ENCODE assay signal across 8 mouse cellular contexts in the genomic region with DNA sequence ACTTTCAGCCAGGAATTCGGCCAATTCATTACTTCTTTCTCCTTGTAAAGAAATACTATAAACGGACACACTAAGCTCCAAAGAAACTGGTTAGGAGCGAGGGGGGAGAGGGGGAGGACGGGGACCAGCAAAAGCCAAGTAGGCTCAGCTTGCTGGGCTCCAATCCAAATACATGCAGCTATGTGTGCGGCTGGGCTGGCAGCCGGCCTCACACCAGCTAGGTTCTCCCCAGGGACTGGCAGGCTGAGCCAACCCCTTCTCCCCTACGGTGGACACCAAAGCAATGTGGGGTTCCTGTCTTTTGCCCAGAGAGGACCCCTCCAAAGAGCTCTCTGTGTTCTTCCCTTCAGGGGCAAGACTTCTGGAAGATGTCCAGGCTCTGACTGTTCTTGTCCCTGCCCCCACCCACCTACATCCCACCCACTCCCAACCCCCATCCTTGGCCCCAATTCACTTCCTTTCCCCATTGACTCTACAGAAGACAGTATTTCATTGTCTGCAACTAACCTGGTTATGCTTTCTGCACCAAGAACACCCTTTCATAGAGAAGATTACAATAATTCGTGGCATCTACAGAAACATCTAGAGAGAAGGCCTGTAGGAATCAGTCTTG.
DNase-seq lines count a peak whose midpoint lies in the region; ATAC-seq and TF ChIP-seq lines count a peak whose summit lies in the region.
"Had no signal": no experiment of that assay in that cellular context is flagged by ENCODE, and none has a peak within 500 bp of the region (broad histone marks: within the 10 kb centered on the region; RNA-seq: fewer than 3 reads in every experiment).

No protein-coding gene starts in this region.

- peak overlapping the region; percentile 7; the same call in 1 of the 2 replicates for H3K4me3 ChIP-seq in gastrocnemius, adult 2 months
- no peak overlapping the region for H3K4me3 ChIP-seq in hindbrain, embryonic 15.5 days
- H3K4me3 ChIP-seq: liver, embryonic 13.5 days had no signal

- intact Hi-C loops in gastrocnemius, adult 2 months (cut with DNase I) = no loop called here
- intact Hi-C loops in left cerebral cortex, postnatal 4 days (cut with DNase I) = no loop called here

- peak overlapping the region; percentile 1; the same call in 1 of the 2 replicates for H3K27ac ChIP-seq in gastrocnemius, adult 2 months
- H3K27ac ChIP-seq in hindbrain, embryonic 15.5 days (replicated peaks) = peak overlapping the region; percentile 74
- H3K27ac ChIP-seq: liver, embryonic 13.5 days had no signal

- peak; percentile 92 for ATAC-seq in hindbrain, embryonic 15.5 days (ENCODE audit: low FRiP score, low read depth)

- peaks cover 26% of the 10 kb centered on the region for H3K4me1 ChIP-seq in hindbrain, embryonic 15.5 days (replicated peaks)
- H3K4me1 ChIP-seq: liver, embryonic 13.5 days had no signal

- no peak for TF ChIP-seq CTCF in gastrocnemius, adult 2 months (IDR thresholded peaks at IDR 0.05)

- 35% methylated on average over 8 of the region's 8 CpGs for WGBS in hindbrain, embryonic 15.5 days

- DNase-seq in adrenal gland, adult 8-10 months = peak; percentile 19
- peak; percentile 36 to 42 for DNase-seq in cerebellum, adult 18-20 months
- DNase-seq in gastrocnemius, adult 2 months = peak; percentile 84
- DNase-seq in left cerebral cortex, postnatal 4 days = peak; percentile 88
- DNase-seq in ovary, adult 18-20 months (ENCODE audit: low spot score) = peak; percentile 67
- DNase-seq in thymus, postnatal 25 days = no peak
- DNase-seq: liver, embryonic 13.5 days had no signal

- no peak overlapping the region for H3K9ac ChIP-seq in hindbrain, embryonic 15.5 days
- H3K9ac ChIP-seq: liver, embryonic 13.5 days had no signal

- H3K36me3 ChIP-seq in hindbrain, embryonic 15.5 days = no peaks in the 10 kb centered on the region
- H3K36me3 ChIP-seq: liver, embryonic 13.5 days had no signal

- no peaks in the 10 kb centered on the region for H3K27me3 ChIP-seq in hindbrain, embryonic 15.5 days
- H3K27me3 ChIP-seq: liver, embryonic 13.5 days had no signal

- H3K4me2 ChIP-seq in hindbrain, embryonic 15.5 days = no peak overlapping the region
- H3K4me2 ChIP-seq: liver, embryonic 13.5 days had no signal

- H3K9me3 ChIP-seq in hindbrain, embryonic 15.5 days = no peaks in the 10 kb centered on the region
- H3K9me3 ChIP-seq: liver, embryonic 13.5 days had no signal
